Mouse (Mus musculus): ENCODE results near the gene Mrpl24.

The Mrpl24 gene

GRCm38 (mm10) chr3:87947056-87947810 lies 27.9 kb downstream of the Mrpl24 start:
- no peak for DNase-seq (ENCODE audit: low spot score in 2 of 2)

GRCm38 (mm10) chr3:87947811-87948199 lies 28.5 kb downstream of the Mrpl24 start:
- DNase-seq (ENCODE audit: low spot score in 2 of 2) = no peak

GRCm38 (mm10) chr3:87948378-87949265 lies 29.3 kb downstream of the Mrpl24 start, which contains the start of gene Crabp2:
Gene Crabp2, plus strand, starts transcription at chr3:87948666.
- no peak for DNase-seq (ENCODE audit: low spot score in 2 of 2)

GRCm38 (mm10) chr3:87949266-87949954 lies 30.1 kb downstream of the Mrpl24 start:
- DNase-seq (ENCODE audit: low spot score in 2 of 2) = no peak

- no peak for DNase-seq (ENCODE audit: low spot score in 2 of 2)
These were observed 30.7 kb downstream of the Mrpl24 start for GRCm38 (mm10) chr3:87949955-87950515.

- DNase-seq (ENCODE audit: low spot score in 2 of 2) = no peak
These were observed 32.6 kb downstream of the Mrpl24 start for GRCm38 (mm10) chr3:87951946-87952345.

- DNase-seq (ENCODE audit: low spot score in 2 of 2) = no peak
These were observed 33.1 kb downstream of the Mrpl24 start for GRCm38 (mm10) chr3:87952440-87952839.

- DNase-seq (ENCODE audit: low spot score in 2 of 2) = no peak
These were observed 38.8 kb downstream of the Mrpl24 start for GRCm38 (mm10) chr3:87958056-87958455.

GRCm38 (mm10) chr3:87958476-87958875 lies 39.2 kb downstream of the Mrpl24 start:
- DNase-seq (ENCODE audit: low spot score in 2 of 2) = no peak

GRCm38 (mm10) chr3:87958967-87959366 lies 39.7 kb downstream of the Mrpl24 start:
- DNase-seq (ENCODE audit: low spot score in 2 of 2) = no peak

- no peak for DNase-seq (ENCODE audit: low spot score in 2 of 2)
These were observed 40.1 kb downstream of the Mrpl24 start for GRCm38 (mm10) chr3:87959371-87959770.

GRCm38 (mm10) chr3:87960191-87960585 lies 40.9 kb downstream of the Mrpl24 start:
- DNase-seq (ENCODE audit: low spot score in 2 of 2) = no peak

GRCm38 (mm10) chr3:87960586-87961191 lies 41.4 kb downstream of the Mrpl24 start:
- peak; percentile 40 to 55 for DNase-seq (ENCODE audit: low spot score in 2 of 2)

GRCm38 (mm10) chr3:87970184-87970938 lies 51.1 kb downstream of the Mrpl24 start:
- DNase-seq (ENCODE audit: low spot score in 2 of 2) = peak; percentile 37 to 57

GRCm38 (mm10) chr3:87970939-87971488 lies 51.7 kb downstream of the Mrpl24 start, which contains the start of gene Nes:
Gene Nes, plus strand, starts transcription at chr3:87971078.
- DNase-seq (ENCODE audit: low spot score in 2 of 2) = no peak

- no peak for DNase-seq (ENCODE audit: low spot score in 2 of 2)
These were observed 52.3 kb downstream of the Mrpl24 start for GRCm38 (mm10) chr3:87971489-87972202.

GRCm38 (mm10) chr3:87972203-87972664 lies 52.9 kb downstream of the Mrpl24 start:
- DNase-seq (ENCODE audit: low spot score in 2 of 2) = no peak

- no peak for DNase-seq (ENCODE audit: low spot score in 2 of 2)
These were observed 53.5 kb downstream of the Mrpl24 start for GRCm38 (mm10) chr3:87972776-87973175.
